Mouse (Mus musculus) MEL (cell line): Measurements from ENCODE around the gene Lrsam1. TPM values are rescaled to one million over a fixed set of nuclear protein-coding genes. Genes with fewer than 3 reads are reported as not detected.

Experiments used
- DNase-seq: peaks from one replicate; pipeline ENCODE4 v3.0.0; 2011; ENCODE audit warnings: low read depth, low spot score
- H3K27ac ChIP-seq: 2 replicates; pipeline ENCODE4 v1.5.1; 2012; ENCODE audit warnings: low read depth, mild to moderate bottlenecking, control low read depth, low read length, moderate library complexity; ENCODE audit not compliant: control insufficient read depth
- H3K27me3 ChIP-seq, 2 experiments: fragments of 150-350 bp in 1 of 2; sonication (generic) in 1 of 2; 2 replicates each; pipeline ENCODE4 v1.6.1; 2012; ENCODE audit warnings: low read length in 2 of 2, mild to moderate bottlenecking in 2 of 2, improper control_type of control experiment in 1 of 2, moderate library complexity in 1 of 2; ENCODE audit not compliant: insufficient read depth in 2 of 2, control insufficient read depth in 1 of 2
- H3K36me3 ChIP-seq, 2 experiments: 2 replicates each; pipeline ENCODE4 v1.6.1; 2012 to 2014; ENCODE audit warnings: low read length in 2 of 2, improper control_type of control experiment in 1 of 2, inconsistent platforms in 1 of 2, mild to moderate bottlenecking in 1 of 2; ENCODE audit not compliant: insufficient read depth in 2 of 2, control insufficient read depth in 1 of 2
- H3K4me1 ChIP-seq, 2 experiments: fragments of 150-350 bp in 1 of 2; sonication (generic) in 1 of 2; 2 replicates each; pipeline ENCODE4 v1.6.1; 2012; ENCODE audit warnings: low read length in 2 of 2, improper control_type of control experiment in 1 of 2, mild to moderate bottlenecking in 1 of 2; ENCODE audit not compliant: insufficient read depth in 2 of 2, control insufficient read depth in 1 of 2
- H3K4me3 ChIP-seq, 2 experiments: fragments of 150-350 bp in 1 of 2; sonication (generic) in 1 of 2; 2 replicates each; pipeline ENCODE4 v1.5.1; 2012; ENCODE audit warnings: low read depth in 2 of 2, low read length in 2 of 2, mild to moderate bottlenecking in 2 of 2, moderate library complexity in 2 of 2, control low read depth in 1 of 2, improper control_type of control experiment in 1 of 2; ENCODE audit not compliant: control insufficient read depth in 1 of 2, insufficient read depth in 1 of 2
- H3K79me2 ChIP-seq: 2 replicates; pipeline ENCODE4 v1.6.1; 2012; ENCODE audit warnings: mild to moderate bottlenecking, low read length, moderate library complexity; ENCODE audit not compliant: control insufficient read depth, poor library complexity, insufficient read depth
- H3K9ac ChIP-seq: 2 replicates; pipeline ENCODE4 v1.6.1; 2012; ENCODE audit warnings: low read depth, mild to moderate bottlenecking, control low read depth, low read length, moderate library complexity; ENCODE audit not compliant: control insufficient read depth, poor library complexity, severe bottlenecking
- H3K9me3 ChIP-seq: fragments of 150-350 bp; sonication (generic); replicated peaks from 2 replicates; pipeline ENCODE4 v1.6.1; 2012; ENCODE audit warnings: mild to moderate bottlenecking, low read length, improper control_type of control experiment, moderate library complexity; ENCODE audit not compliant: insufficient read depth
- CHD2 ChIP-seq: IDR thresholded peaks from 2 replicates; pipeline ENCODE4 v1.6.1; 2011; ENCODE audit warnings: low read length, improper control_type of control experiment
- CTCF ChIP-seq, 3 experiments: IDR thresholded peaks in 2 of 3; conservative IDR thresholded peaks in 1 of 3; 2 replicates each; pipeline ENCODE4 v1.5.1; 2011 to 2012; ENCODE audit warnings: low read length in 3 of 3, low read depth in 2 of 3, mild to moderate bottlenecking in 2 of 3, improper control_type of control experiment in 1 of 3, inconsistent platforms in 1 of 3, mixed read lengths in 1 of 3, moderate library complexity in 1 of 3; ENCODE audit not compliant: control insufficient read depth in 1 of 3, insufficient read depth in 1 of 3, poor library complexity in 1 of 3, severe bottlenecking in 1 of 3
- E2F4 ChIP-seq: IDR thresholded peaks from 2 replicates; pipeline ENCODE4 v1.6.1; 2011; ENCODE audit warnings: low read depth, low read length, improper control_type of control experiment, borderline replicate concordance
- EP300 ChIP-seq, 2 experiments: IDR thresholded peaks; 2 replicates each; pipeline ENCODE4 v1.6.1; 2011; ENCODE audit warnings: improper control_type of control experiment in 2 of 2, low read length in 2 of 2, low read depth in 1 of 2, mild to moderate bottlenecking in 1 of 2
- GABPA ChIP-seq: IDR thresholded peaks from 2 replicates; pipeline ENCODE4 v1.6.1; 2012; ENCODE audit warnings: low read depth, mild to moderate bottlenecking, inconsistent platforms, low read length, improper control_type of control experiment, moderate library complexity
- JUND ChIP-seq: IDR thresholded peaks from 2 replicates; pipeline ENCODE4 v1.6.1; 2011; ENCODE audit warnings: low read depth, mild to moderate bottlenecking, improper control_type of control experiment, low read length
- KAT2A ChIP-seq: conservative IDR thresholded peaks from 2 replicates; pipeline ENCODE4 v1.6.1; 2012; ENCODE audit warnings: low read depth, low read length, improper control_type of control experiment, inconsistent platforms
- MAFK ChIP-seq: IDR thresholded peaks from 2 replicates; pipeline ENCODE4 v1.6.1; 2011; ENCODE audit warnings: low read depth, mild to moderate bottlenecking, low read length, improper control_type of control experiment, borderline replicate concordance
- MAX ChIP-seq: IDR thresholded peaks from 2 replicates; pipeline ENCODE4 v1.6.1; 2011; ENCODE audit warnings: low read length, improper control_type of control experiment
- MAZ ChIP-seq: IDR thresholded peaks from 2 replicates; pipeline ENCODE4 v1.6.1; 2012; ENCODE audit warnings: low read depth, mild to moderate bottlenecking, inconsistent platforms, low read length, improper control_type of control experiment
- MEF2A ChIP-seq: IDR thresholded peaks from 2 replicates; pipeline ENCODE4 v1.6.1; 2014; ENCODE audit warnings: low read depth, mild to moderate bottlenecking, inconsistent platforms, low read length, improper control_type of control experiment; ENCODE audit not compliant: poor library complexity, insufficient replicate concordance, severe bottlenecking; ENCODE audit errors: extremely low read depth
- MYC ChIP-seq: IDR thresholded peaks from 2 replicates; pipeline ENCODE4 v1.6.1; 2011; ENCODE audit warnings: low read depth, mild to moderate bottlenecking, low read length, improper control_type of control experiment, moderate library complexity
- NELFE ChIP-seq: IDR thresholded peaks from 2 replicates; pipeline ENCODE4 v1.6.1; 2011; ENCODE audit warnings: low read depth, low read length, improper control_type of control experiment
- NRF1 ChIP-seq: IDR thresholded peaks from 2 replicates; pipeline ENCODE4 v1.6.1; 2014; ENCODE audit warnings: low read depth, mild to moderate bottlenecking, inconsistent platforms, low read length, improper control_type of control experiment, moderate library complexity; ENCODE audit not compliant: poor library complexity, insufficient read depth, severe bottlenecking
- POLR2A ChIP-seq, 2 experiments: IDR thresholded peaks; 2 replicates each; pipeline ENCODE4 v1.6.1; 2011 to 2012; ENCODE audit warnings: low read length in 2 of 2, mild to moderate bottlenecking in 2 of 2, control low read depth in 1 of 2, improper control_type of control experiment in 1 of 2, low read depth in 1 of 2, moderate library complexity in 1 of 2; ENCODE audit not compliant: control insufficient read depth in 1 of 2, insufficient read depth in 1 of 2, poor library complexity in 1 of 2
- POLR2AphosphoS2 ChIP-seq: IDR thresholded peaks from 2 replicates; pipeline ENCODE4 v1.6.1; 2011; ENCODE audit warnings: low read length, improper control_type of control experiment
- RAD21 ChIP-seq: IDR thresholded peaks from 2 replicates; pipeline ENCODE4 v1.6.1; 2011; ENCODE audit warnings: mild to moderate bottlenecking, low read depth, low read length, improper control_type of control experiment
- RCOR1 ChIP-seq: IDR thresholded peaks from 2 replicates; pipeline ENCODE4 v1.6.1; 2012; ENCODE audit warnings: low read depth, mild to moderate bottlenecking, inconsistent platforms, low read length, improper control_type of control experiment
- SIN3A ChIP-seq: IDR thresholded peaks from 2 replicates; pipeline ENCODE4 v1.6.1; 2012; ENCODE audit warnings: low read length, improper control_type of control experiment, inconsistent platforms
- SMC3 ChIP-seq: IDR thresholded peaks from 2 replicates; pipeline ENCODE4 v1.6.1; 2011; ENCODE audit warnings: low read depth, low read length, improper control_type of control experiment
- TAL1 ChIP-seq: IDR thresholded peaks from 2 replicates; pipeline ENCODE4 v1.6.1; 2012; ENCODE audit warnings: mild to moderate bottlenecking, inconsistent platforms, low read length, moderate library complexity, mixed read lengths
- UBTF ChIP-seq: IDR thresholded peaks from 2 replicates; pipeline ENCODE4 v1.6.1; 2012; ENCODE audit warnings: low read depth, mild to moderate bottlenecking, inconsistent platforms, low read length, improper control_type of control experiment, moderate library complexity, borderline replicate concordance; ENCODE audit not compliant: insufficient read depth
- USF1 ChIP-seq: IDR thresholded peaks from 2 replicates; pipeline ENCODE4 v1.6.1; 2014; ENCODE audit warnings: low read depth, mild to moderate bottlenecking, inconsistent platforms, low read length, improper control_type of control experiment, moderate library complexity
- ZC3H11A ChIP-seq: IDR thresholded peaks from 2 replicates; pipeline ENCODE4 v1.6.1; 2012; ENCODE audit warnings: low read depth, mild to moderate bottlenecking, inconsistent platforms, low read length, improper control_type of control experiment
- polyA plus RNA-seq, 2 experiments: library from polyadenylated mRNA; stranded (reverse) in 1 of 2; unstranded in 1 of 2; fragments of >175 nt in 1 of 2; fragments of >200 nt in 1 of 2; gene quantifications; 2 replicates each; pipeline versions ENCODE4 v1.2.1 to v1.2.4; 2012; ENCODE audit warnings: low replicate concordance in 2 of 2, low read depth in 1 of 2; ENCODE audit not compliant: insufficient read length in 2 of 2, insufficient read depth in 1 of 2, missing spikeins in 1 of 2
- total RNA-seq: library from RNA; depleted of rRNA; stranded (reverse); fragments of 300-350 nt; gene quantifications from 2 replicates; pipeline ENCODE4 v1.2.3, GENCODE M21; 2012

Gene Lrsam1
- total and polyA plus RNA-seq, 3 experiments, result 14.2 to 17.9 TPM; not detected in 1

GRCm38 (mm10) chr2:32978675-32979074 lies 17.3 kb upstream of the Lrsam1 start (continued):
- TF ChIP-seq SIN3A (peak; percentile 66; the same call in 1 of the 2 replicates), NRF1 (no peak), RCOR1 (peak; percentile 50; the same call in 1 of the 2 replicates), CHD2 (no peak), UBTF (no peak), RAD21 (no peak), KAT2A (no peak), ZC3H11A (no peak), TAL1 (no peak), POLR2A (IDR thresholded peaks at IDR 0.05; ENCODE audit: control insufficient read depth in 1 of 2, insufficient read depth in 1 of 2, low read depth in 1 of 2, low read length in 2 of 2, poor library complexity in 1 of 2) (no peak), SMC3 (no peak), JUND (no peak), POLR2AphosphoS2 (no peak), MAZ (no peak), MEF2A (no peak), MYC (peak; percentile 72), MAX (no peak; the same call in 1 of the 2 replicates), GABPA (no peak), EP300 (IDR thresholded peaks at IDR 0.05; ENCODE audit: low read depth in 1 of 2, low read length in 2 of 2) (peak; percentile 71 to 76; a peak in 3 of 4 replicates), CTCF (IDR thresholded peaks at IDR 0.05 in 2 of 3, conservative IDR thresholded peaks at IDR 0.05 in 1 of 3; ENCODE audit: control insufficient read depth in 1 of 3, insufficient read depth in 1 of 3, low read depth in 2 of 3, low read length in 3 of 3, poor library complexity in 1 of 3, severe bottlenecking in 1 of 3) (no peak), E2F4 (no peak), NELFE (no peak), MAFK (0 out of 2 replicates have a peak, but pooled peaks have one; percentile 39)

GRCm38 (mm10) chr2:32977114-32977513 lies 15.7 kb upstream of the Lrsam1 start:
- Histone ChIP-seq H3K27me3 (no peaks in the 10 kb centered on the region), H3K27ac (no peak overlapping the region), H3K9me3 (no peaks in the 10 kb centered on the region), H3K9ac (no peak overlapping the region), H3K4me3 (no peak overlapping the region), H3K36me3 (peaks cover 0 to 27% of the 10 kb centered on the region in 2 experiments; a peak in 2 of 4 replicates), H3K4me1 (peaks cover 21 to 27% of the 10 kb centered on the region in 2 experiments)
- DNase-seq, result no peak
- TF ChIP-seq TAL1 (no peak), USF1 (no peak)
- TF ChIP-seq, all 39 proteins: peak for 0
- H3K79me2 ChIP-seq, result peaks cover 6% of the 10 kb centered on the region
